Mouse (Mus musculus): ENCODE measurements around the gene Dapp1. TPM values are rescaled to one million over a fixed set of nuclear protein-coding genes. Genes with fewer than 3 reads are reported as not detected.
"Not testable (repeated sequence)": the region's sequence is repeated elsewhere in the genome, so short reads cannot be mapped to it uniquely, and the experiment has no call there.

The Dapp1 gene
- polyA plus RNA-seq, 1 experiment from 2014 or later: 2.9 TPM

DNA sequence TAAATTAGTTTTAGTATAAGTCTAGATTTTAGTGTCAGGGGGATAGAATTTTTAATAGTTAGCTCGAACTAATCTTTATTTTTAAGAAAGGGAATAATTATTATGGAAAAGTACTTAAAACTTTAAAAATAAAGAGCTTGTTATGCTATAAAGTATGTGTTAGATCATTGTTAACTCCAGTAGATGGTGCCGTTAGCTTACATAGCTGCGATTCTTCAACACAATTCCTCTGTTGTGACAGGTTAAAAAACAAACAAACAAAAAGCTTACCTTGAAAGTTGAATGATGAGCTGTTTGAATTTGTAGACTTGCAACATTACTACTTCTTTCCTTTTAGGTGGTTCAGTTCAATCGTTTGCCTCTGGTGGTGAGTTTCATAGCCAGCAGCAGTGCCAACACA lies 54.3 kb downstream of the Dapp1 start:
- Histone ChIP-seq H3K9me3 (replicated peaks) (no peaks in the 10 kb centered on the region), H3K27ac (replicated peaks) (no peak overlapping the region), H3K4me3 (no peak overlapping the region), H3K27me3 (ENCODE audit: low read depth, poor library complexity, severe bottlenecking) (no peaks in the 10 kb centered on the region), H3K4me1 (no peaks in the 10 kb centered on the region), H3K36me3 (peaks cover 55% of the 10 kb centered on the region)
- DNase-seq (ENCODE audit: low spot score): no peak
- WGBS: 94% methylated on average over 4 of the region's 4 CpGs

DNA sequence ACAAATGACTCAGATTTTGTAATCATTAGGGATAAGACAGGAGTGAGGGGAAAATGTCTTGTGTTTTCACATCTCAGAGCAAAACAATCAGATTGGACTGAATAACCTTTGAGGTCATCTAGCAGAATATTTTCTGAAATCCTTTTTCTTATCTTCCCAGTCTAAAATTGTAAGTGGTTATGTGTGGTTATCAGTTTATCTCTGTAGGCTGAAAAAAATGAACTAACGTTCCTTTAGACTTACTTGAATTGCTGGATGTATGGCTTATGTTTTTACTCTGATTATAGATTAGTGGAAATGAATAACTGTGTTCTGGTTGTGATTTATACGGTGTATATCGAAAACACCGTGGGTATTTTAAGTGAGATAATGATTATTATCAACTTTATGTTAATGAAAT lies 60.8 kb downstream of the Dapp1 start:
- H3K27ac ChIP-seq (replicated peaks): no peak overlapping the region
- no peak overlapping the region for H3K4me3 ChIP-seq
- H3K27me3 ChIP-seq (ENCODE audit: low read depth, poor library complexity, severe bottlenecking): no peaks in the 10 kb centered on the region
- 93% methylated on average over 4 of the region's 4 CpGs for WGBS
- H3K36me3 ChIP-seq: peaks cover 31% of the 10 kb centered on the region
- H3K4me1 ChIP-seq: peaks cover 24% of the 10 kb centered on the region
- H3K9me3 ChIP-seq (replicated peaks): no peaks in the 10 kb centered on the region
- no peak for DNase-seq (ENCODE audit: low spot score)

DNA sequence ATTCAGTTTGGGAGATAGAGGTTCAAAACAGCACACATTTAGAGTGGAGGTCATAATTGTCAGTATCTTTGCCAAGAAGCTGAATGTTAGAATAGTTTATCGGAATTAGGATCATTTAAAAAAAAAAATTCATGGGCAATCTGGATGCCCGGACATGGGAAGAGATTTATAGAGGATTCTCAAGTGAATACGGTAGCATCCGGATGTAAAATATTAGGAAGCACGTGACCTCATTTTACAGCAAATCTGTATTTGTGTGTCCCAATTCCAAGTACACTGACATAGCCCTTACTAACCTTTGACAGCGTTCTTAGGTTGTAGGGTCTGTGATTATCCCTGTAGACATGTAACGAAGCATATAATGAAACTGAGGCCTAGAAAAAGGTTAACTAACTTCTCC lies 61.9 kb downstream of the Dapp1 start:
- peaks cover 23% of the 10 kb centered on the region for H3K36me3 ChIP-seq
- peak overlapping the region; percentile 88; the same call in 1 of the 2 replicates for H3K27ac ChIP-seq (replicated peaks)
- H3K9me3 ChIP-seq (replicated peaks): no peaks in the 10 kb centered on the region
- H3K4me3 ChIP-seq: peak overlapping the region; percentile 86
- H3K27me3 ChIP-seq (ENCODE audit: low read depth, poor library complexity, severe bottlenecking): no peaks in the 10 kb centered on the region
- peaks cover 24% of the 10 kb centered on the region for H3K4me1 ChIP-seq
- 93% methylated on average over 7 of the region's 7 CpGs for WGBS
- no peak for DNase-seq (ENCODE audit: low spot score)

DNA sequence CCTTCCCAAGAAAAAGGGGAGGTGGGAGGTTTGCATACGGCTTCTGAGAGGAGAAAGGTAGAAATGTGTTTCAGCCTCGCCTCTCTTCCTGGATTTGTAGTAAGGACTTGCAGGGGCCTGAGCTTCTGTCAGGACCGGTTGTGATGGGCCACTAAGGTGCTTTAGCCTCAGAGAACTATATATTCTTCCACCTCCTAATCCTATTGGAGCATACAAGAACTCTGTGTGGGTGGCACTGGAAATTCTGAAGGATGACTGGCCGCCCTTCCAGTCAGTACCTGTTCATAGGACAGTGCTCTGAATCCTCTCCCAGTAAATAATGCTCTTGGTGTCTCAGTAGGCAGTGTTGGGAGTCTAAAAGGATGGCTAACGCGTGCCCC lies 62.4 kb downstream of the Dapp1 start:
- H3K27ac ChIP-seq (replicated peaks): peak overlapping the region; percentile 88
- peaks cover 24% of the 10 kb centered on the region for H3K4me1 ChIP-seq
- no peaks in the 10 kb centered on the region for H3K9me3 ChIP-seq (replicated peaks)
- DNase-seq (ENCODE audit: low spot score): no peak
- WGBS: 17% methylated on average over 6 of the region's 6 CpGs
- peaks cover 19% of the 10 kb centered on the region for H3K36me3 ChIP-seq
- no peaks in the 10 kb centered on the region for H3K27me3 ChIP-seq (ENCODE audit: low read depth, poor library complexity, severe bottlenecking)
- peak overlapping the region; percentile 86 for H3K4me3 ChIP-seq

DNA sequence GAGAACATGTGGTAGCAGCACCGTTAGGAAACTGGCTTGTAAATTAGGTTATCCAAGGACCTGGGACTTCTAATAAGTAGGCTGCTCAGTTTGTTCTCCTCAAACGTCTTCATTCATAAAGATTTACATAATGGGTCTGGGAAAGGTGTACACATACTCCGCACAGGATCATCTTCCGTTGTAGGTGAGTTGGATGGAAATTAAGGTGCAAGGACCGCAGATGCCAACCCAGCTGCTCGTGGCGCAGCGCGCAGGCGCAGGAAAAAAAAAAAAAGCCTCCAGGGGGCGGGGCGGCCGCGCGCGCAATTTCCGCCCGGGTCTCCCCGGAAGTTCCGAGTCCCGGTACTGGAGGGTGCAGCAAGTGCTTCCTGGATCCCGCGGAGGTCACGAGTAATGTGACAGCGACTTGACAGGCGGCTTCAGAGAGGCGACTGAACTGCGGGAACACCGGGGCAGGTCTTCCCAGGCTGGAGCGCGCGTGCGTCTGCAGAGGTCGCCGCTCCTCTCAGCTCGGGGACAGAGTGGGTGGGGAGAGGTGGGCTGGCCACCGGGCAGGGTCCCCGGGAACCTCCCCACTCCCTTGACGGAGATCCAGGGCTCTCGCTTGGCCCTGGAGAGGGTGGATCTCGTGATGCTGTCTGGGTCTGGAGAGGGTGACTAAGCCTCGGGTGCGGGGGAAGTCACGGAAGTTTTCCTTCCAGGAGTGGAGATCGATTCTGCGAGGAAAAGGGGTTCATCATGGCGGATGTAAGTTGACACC lies 63.0 kb downstream of the Dapp1 start, which contains the start of gene Lamtor3:
Gene Lamtor3, plus strand, starts transcription at position 335 of the 760 bp plus-strand sequence.
- peak within 1 kb of the TSS; percentile 86 for H3K4me3 ChIP-seq
- under 1% methylated on average over 46 of the region's 47 CpGs for WGBS
- peaks cover 24% of the 10 kb centered on the region for H3K4me1 ChIP-seq
- peaks cover 14% of the 10 kb centered on the region for H3K36me3 ChIP-seq
- H3K9me3 ChIP-seq (replicated peaks): no peaks in the 10 kb centered on the region
- no peaks in the 10 kb centered on the region for H3K27me3 ChIP-seq (ENCODE audit: low read depth, poor library complexity, severe bottlenecking)
- peak; percentile 90 for DNase-seq (ENCODE audit: low spot score)
- peak within 1 kb of the TSS; percentile 88 for H3K27ac ChIP-seq (replicated peaks)

DNA sequence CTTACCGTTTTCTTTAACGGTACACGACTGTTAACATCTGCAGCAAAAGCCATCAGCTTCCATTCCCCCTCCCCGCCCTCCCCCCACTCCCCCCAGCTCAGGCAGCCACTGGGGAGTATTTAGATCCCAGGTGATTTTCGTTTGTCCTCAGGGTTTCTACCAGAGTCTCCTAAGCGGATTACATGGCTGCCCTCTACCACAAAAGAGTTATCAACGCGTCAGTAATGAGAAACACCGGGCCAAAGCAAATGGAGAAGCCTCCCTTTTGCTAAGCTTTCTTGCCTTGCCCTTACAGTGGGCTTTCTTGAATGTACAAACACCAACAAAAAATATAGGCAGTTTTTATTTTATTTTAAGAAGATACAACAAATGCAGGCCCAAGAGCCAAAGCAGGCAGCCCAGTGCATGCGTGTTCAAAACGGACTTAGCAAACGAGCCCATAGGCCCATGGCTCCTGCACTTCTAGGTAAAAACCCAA lies 63.6 kb downstream of the Dapp1 start:
- peak overlapping the region; percentile 88 for H3K27ac ChIP-seq (replicated peaks)
- H3K9me3 ChIP-seq (replicated peaks): no peaks in the 10 kb centered on the region
- no peaks in the 10 kb centered on the region for H3K27me3 ChIP-seq (ENCODE audit: low read depth, poor library complexity, severe bottlenecking)
- peaks cover 14% of the 10 kb centered on the region for H3K36me3 ChIP-seq
- peak; percentile 47 for DNase-seq (ENCODE audit: low spot score)
- peak overlapping the region; percentile 86 for H3K4me3 ChIP-seq
- peaks cover 24% of the 10 kb centered on the region for H3K4me1 ChIP-seq
- 5% methylated on average over 12 of the region's 12 CpGs for WGBS

DNA sequence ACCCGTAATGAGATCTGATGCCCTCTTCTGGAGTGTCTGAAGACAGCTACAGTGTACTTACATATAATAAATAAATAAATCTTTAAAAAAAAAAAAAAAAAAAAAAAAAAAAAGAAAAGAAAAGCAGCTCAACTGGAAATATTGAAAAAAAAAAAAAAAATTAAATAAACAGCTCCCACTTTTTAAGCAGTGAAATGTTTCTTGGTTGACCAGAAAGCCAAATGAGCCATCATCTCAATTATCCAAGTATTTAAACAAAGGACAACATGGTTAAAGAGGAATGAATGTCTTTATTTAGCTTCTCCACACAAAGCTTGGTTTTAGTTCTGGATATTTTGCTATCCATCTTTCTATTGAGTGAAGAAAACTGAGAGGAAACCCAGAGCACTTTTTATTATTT lies 66.8 kb downstream of the Dapp1 start:
- 100% methylated on average over 1 of the region's 1 CpGs for WGBS
- peaks cover 22% of the 10 kb centered on the region for H3K4me1 ChIP-seq
- not testable (repeated sequence) for H3K36me3 ChIP-seq; H3K9me3 ChIP-seq (replicated peaks); H3K27me3 ChIP-seq (ENCODE audit: low read depth, poor library complexity, severe bottlenecking); DNase-seq (ENCODE audit: low spot score); H3K27ac ChIP-seq (replicated peaks); H3K4me3 ChIP-seq

DNA sequence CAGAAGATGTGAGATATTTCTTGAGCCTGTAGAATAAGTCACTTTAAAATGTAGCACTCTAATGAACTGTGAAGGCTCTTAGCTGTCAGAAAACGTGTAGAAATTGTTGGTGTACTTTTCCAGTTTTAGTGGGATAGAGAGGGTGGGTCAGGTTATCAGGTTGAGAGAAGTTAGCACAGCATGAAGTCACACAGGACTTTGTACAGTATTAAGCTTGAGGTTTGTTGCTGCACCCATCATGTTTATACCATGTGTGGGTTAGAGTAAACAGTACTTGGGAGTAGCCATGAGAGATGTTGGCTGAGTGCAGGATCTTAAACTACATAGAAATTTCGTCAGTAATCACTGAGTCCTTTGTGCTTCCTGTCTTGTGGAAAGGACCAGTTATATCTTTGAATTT lies 68.3 kb downstream of the Dapp1 start:
- H3K36me3 ChIP-seq: peaks cover 19% of the 10 kb centered on the region
- no peak overlapping the region for H3K4me3 ChIP-seq
- no peaks in the 10 kb centered on the region for H3K27me3 ChIP-seq (ENCODE audit: low read depth, poor library complexity, severe bottlenecking)
- no peaks in the 10 kb centered on the region; the same call in 1 of the 2 replicates for H3K9me3 ChIP-seq (replicated peaks)
- H3K4me1 ChIP-seq: peaks cover 12% of the 10 kb centered on the region
- DNase-seq (ENCODE audit: low spot score): no peak
- H3K27ac ChIP-seq (replicated peaks): no peak overlapping the region
- WGBS: 74% methylated on average over 2 of the region's 2 CpGs

DNA sequence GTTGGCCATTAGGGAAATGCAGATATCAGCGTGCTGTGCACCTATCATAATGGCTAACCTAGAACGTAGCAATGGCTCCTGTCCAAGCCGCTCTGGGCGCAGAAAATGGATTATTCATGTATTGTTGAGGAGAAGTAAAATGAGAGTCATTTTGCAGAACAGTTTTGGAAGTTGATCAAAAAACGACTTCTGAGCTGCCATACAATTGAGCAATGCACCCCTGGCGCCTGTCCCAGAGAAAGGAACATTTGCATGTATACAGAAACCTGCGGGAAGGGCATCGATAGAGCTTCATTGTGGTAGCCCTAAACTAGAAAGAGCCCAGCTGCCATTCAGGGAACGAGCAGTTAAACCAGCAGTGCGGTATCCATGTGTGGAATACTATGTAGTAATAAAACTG lies 81.2 kb downstream of the Dapp1 start:
- no peaks in the 10 kb centered on the region for H3K27me3 ChIP-seq (ENCODE audit: low read depth, poor library complexity, severe bottlenecking)
- 91% methylated on average over 10 of the region's 10 CpGs for WGBS
- H3K27ac ChIP-seq (replicated peaks): no peak overlapping the region
- no peak for DNase-seq (ENCODE audit: low spot score)
- no peaks in the 10 kb centered on the region; the same call in 1 of the 2 replicates for H3K9me3 ChIP-seq (replicated peaks)
- no peak overlapping the region for H3K4me3 ChIP-seq
- no peaks in the 10 kb centered on the region for H3K4me1 ChIP-seq
- peaks cover 33% of the 10 kb centered on the region for H3K36me3 ChIP-seq

DNA sequence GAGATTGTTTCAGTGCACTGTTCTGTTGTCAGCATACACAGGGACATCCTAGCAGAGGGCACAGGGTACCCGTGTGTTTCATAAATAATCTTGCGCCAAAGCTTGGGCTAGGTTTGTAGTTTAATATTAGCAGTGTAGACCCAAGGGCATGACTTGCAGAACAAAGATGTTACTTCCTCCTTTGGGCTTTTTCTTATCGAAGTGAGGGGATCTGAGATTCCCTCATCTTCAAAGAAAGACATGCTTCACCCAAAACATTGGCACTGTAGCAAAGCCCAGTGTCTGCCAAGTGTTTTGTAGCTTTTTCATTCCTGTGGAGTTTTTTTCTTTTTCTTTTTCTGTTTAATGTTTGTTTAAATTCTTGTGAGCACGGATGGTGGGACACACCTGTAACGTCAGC lies 83.7 kb downstream of the Dapp1 start:
- no peaks in the 10 kb centered on the region for H3K4me1 ChIP-seq
- H3K4me3 ChIP-seq: no peak overlapping the region
- no peaks in the 10 kb centered on the region for H3K27me3 ChIP-seq (ENCODE audit: low read depth, poor library complexity, severe bottlenecking)
- DNase-seq (ENCODE audit: low spot score): no peak
- peaks cover 34% of the 10 kb centered on the region for H3K36me3 ChIP-seq
- H3K9me3 ChIP-seq (replicated peaks): no peaks in the 10 kb centered on the region; the same call in 1 of the 2 replicates
- WGBS: 93% methylated on average over 5 of the region's 5 CpGs
- no peak overlapping the region for H3K27ac ChIP-seq (replicated peaks)

DNA sequence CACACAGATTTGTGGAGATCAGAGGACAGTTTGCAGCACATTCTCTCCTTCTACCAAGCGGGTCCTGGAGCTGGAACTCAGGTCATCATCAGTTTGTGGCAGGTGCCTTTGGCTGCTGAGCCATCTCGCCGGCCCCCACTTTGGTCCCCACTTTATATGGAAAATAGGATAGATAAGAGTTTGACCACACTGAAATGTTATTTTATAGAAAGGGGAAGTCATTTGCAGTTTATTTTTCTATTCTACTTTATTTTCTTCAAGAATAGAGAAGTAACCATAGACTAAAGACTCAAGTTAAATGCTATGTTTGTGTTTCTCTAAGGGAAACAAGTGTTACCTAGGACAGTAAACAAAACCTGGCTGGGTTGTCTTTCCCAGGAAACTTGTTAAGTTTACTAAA lies 84.5 kb downstream of the Dapp1 start:
- no peak overlapping the region for H3K4me3 ChIP-seq
- 93% methylated on average over 3 of the region's 3 CpGs for WGBS
- DNase-seq (ENCODE audit: low spot score): no peak
- peaks cover 32% of the 10 kb centered on the region for H3K36me3 ChIP-seq
- H3K9me3 ChIP-seq (replicated peaks): no peaks in the 10 kb centered on the region; the same call in 1 of the 2 replicates
- no peak overlapping the region for H3K27ac ChIP-seq (replicated peaks)
- no peaks in the 10 kb centered on the region for H3K4me1 ChIP-seq
- no peaks in the 10 kb centered on the region for H3K27me3 ChIP-seq (ENCODE audit: low read depth, poor library complexity, severe bottlenecking)

DNA sequence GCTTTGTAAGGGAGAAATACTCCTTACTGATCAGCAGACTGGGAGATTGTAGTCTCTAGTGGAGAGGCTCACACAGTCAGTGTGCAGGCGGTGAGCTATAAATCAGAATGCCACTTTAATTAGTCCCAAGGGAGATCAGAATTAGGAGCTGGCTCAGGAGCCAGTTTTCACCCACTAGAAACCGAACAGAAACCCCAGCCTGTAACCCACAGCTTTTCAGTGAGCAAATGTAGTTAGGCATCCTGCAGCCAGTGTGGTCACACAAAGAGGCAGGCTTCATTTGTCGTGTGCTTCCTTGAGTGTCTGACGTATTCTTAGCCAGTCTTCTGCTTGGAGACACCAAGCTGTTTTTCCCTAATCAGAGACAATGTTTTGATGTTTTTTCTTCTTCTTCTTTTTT lies 85.0 kb downstream of the Dapp1 start:
- 0 out of 2 replicates have a peak, but pooled peaks cover 2% of the 10 kb centered on the region for H3K4me1 ChIP-seq
- DNase-seq (ENCODE audit: low spot score): no peak
- peaks cover 32% of the 10 kb centered on the region for H3K36me3 ChIP-seq
- no peaks in the 10 kb centered on the region for H3K27me3 ChIP-seq (ENCODE audit: low read depth, poor library complexity, severe bottlenecking)
- WGBS: 91% methylated on average over 4 of the region's 4 CpGs
- H3K27ac ChIP-seq (replicated peaks): no peak overlapping the region
- no peak overlapping the region for H3K4me3 ChIP-seq
- H3K9me3 ChIP-seq (replicated peaks): no peaks in the 10 kb centered on the region; the same call in 1 of the 2 replicates

DNA sequence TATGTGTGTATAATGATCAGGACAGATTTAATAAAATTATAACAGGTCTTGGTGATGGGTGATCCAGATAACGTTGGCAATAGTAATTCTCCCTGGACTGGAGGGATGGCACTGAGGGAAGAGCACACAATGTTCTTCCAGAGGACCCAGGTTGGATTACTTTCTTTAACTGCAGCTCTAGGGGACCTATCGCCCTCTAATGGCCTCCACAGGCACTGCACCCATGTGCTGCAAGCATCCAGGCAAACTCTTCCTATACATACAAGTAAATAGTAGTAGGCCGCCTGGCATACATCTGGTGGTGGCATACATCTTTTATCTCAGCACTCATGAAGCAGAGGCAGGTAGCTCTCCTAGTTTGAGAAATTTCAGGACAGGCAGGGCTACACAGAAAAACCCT lies 86.1 kb downstream of the Dapp1 start:
- peaks cover 32% of the 10 kb centered on the region for H3K36me3 ChIP-seq
- H3K4me3 ChIP-seq: no peak overlapping the region
- no peaks in the 10 kb centered on the region; the same call in 1 of the 2 replicates for H3K9me3 ChIP-seq (replicated peaks)
- no peaks in the 10 kb centered on the region for H3K27me3 ChIP-seq (ENCODE audit: low read depth, poor library complexity, severe bottlenecking)
- H3K27ac ChIP-seq (replicated peaks): no peak overlapping the region
- H3K4me1 ChIP-seq: 0 out of 2 replicates have a peak, but pooled peaks cover 2% of the 10 kb centered on the region
- WGBS: 89% methylated on average over 3 of the region's 3 CpGs
- no peak for DNase-seq (ENCODE audit: low spot score)
